Mouse (Mus musculus) skeletal muscle tissue, adult 2 months (tissue): ENCODE results near the gene Lipe.

Experiments
- DNase-seq: peaks from one replicate; pipeline ENCODE4 v3.0.0-alpha.2; 2012; ENCODE audit warnings: low read depth, low spot score

Gene Lipe

GRCm38 (mm10) chr7:25363151-25363550 is 35.4 kb downstream of the Lipe start:
- no peak for DNase-seq

GRCm38 (mm10) chr7:25358721-25359206 is 39.7 kb downstream of the Lipe start:
- DNase-seq: no peak

- no peak for DNase-seq
Measured at GRCm38 (mm10) chr7:25348861-25349260, 49.6 kb downstream of the Lipe start.

GRCm38 (mm10) chr7:25341000-25341784 is 57.3 kb downstream of the Lipe start:
- DNase-seq: no peak

- DNase-seq: no peak
Measured at GRCm38 (mm10) chr7:25339329-25339728, 59.2 kb downstream of the Lipe start.

- no peak for DNase-seq
Measured at GRCm38 (mm10) chr7:25334472-25334871, 64.0 kb downstream of the Lipe start.

GRCm38 (mm10) chr7:25333596-25334307 is 64.8 kb downstream of the Lipe start:
- peak; percentile 79 for DNase-seq
